Mouse (Mus musculus): ENCODE measurements around the gene Sp2. TPM values are rescaled to one million over a fixed set of nuclear protein-coding genes. Genes with fewer than 3 reads are reported as not detected.

Gene Sp2
- polyA plus RNA-seq, 1 experiment from 2014 or later, result 14.4 TPM

GRCm38 (mm10) chr11:96908594-96908993 lies 74.2 kb downstream of the Sp2 start:
- Histone ChIP-seq H3K4me3 (replicated peaks; ENCODE audit: low read length) (no peak overlapping the region), H3K27ac (peak overlapping the region; percentile 82; the same call in 1 of the 2 replicates), H3K4me1 (replicated peaks; ENCODE audit: control insufficient read depth, insufficient read depth, low read length) (peaks cover 36% of the 10 kb centered on the region), H3K4me2 (replicated peaks) (no peak overlapping the region), H3K36me3 (replicated peaks; ENCODE audit: control insufficient read depth, insufficient read depth) (peaks cover 41% of the 10 kb centered on the region), H3K27me3 (ENCODE audit: control insufficient read depth, insufficient read depth, low read length) (no peaks in the 10 kb centered on the region), H3K9me3 (ENCODE audit: control insufficient read depth, low read length) (no peaks in the 10 kb centered on the region), H3K9ac (no peak overlapping the region)
- ATAC-seq (ENCODE audit: low FRiP score) (no peak), DNase-seq (ENCODE audit: low spot score) (no peak)
- 87% methylated on average over 12 of the region's 12 CpGs for whole genome bisulfite sequencing

GRCm38 (mm10) chr11:96906431-96907161 lies 76.2 kb downstream of the Sp2 start:
- H3K36me3 ChIP-seq (replicated peaks; ENCODE audit: control insufficient read depth, insufficient read depth), result peaks cover 33% of the 10 kb centered on the region
- peaks cover 55% of the 10 kb centered on the region for H3K4me1 ChIP-seq (replicated peaks; ENCODE audit: control insufficient read depth, insufficient read depth, low read length)
- DNase-seq (ENCODE audit: low spot score) (no peak), ATAC-seq (ENCODE audit: low FRiP score) (no peak)
- no peaks in the 10 kb centered on the region for H3K9me3 ChIP-seq (ENCODE audit: control insufficient read depth, low read length)
- peak overlapping the region; percentile 30; the same call in 1 of the 2 replicates for H3K9ac ChIP-seq
- 23% methylated on average over 15 of the region's 15 CpGs for WGBS
- H3K27ac ChIP-seq, result peak overlapping the region; percentile 82
- no peak overlapping the region; the same call in 1 of the 2 replicates for H3K4me2 ChIP-seq (replicated peaks)
- H3K27me3 ChIP-seq (ENCODE audit: control insufficient read depth, insufficient read depth, low read length), result no peaks in the 10 kb centered on the region
- H3K4me3 ChIP-seq (replicated peaks; ENCODE audit: low read length), result no peak overlapping the region

Other genes with a start within 250 kb of the Sp2 start
- gene Snx11, start 205.4 kb downstream of the Sp2 start, polyA plus RNA-seq (2014; fragmentation: Nextera tagmentation; extraction: Ambion mirVana), result 37.9 and 42.5 TPM in 2 replicates
- gene Cbx1, start 193.8 kb downstream of the Sp2 start, polyA plus RNA-seq (2014; fragmentation: Nextera tagmentation; extraction: Ambion mirVana), result 52.5 and 57.7 TPM in 2 replicates
- gene Nfe2l1, start 153.0 kb downstream of the Sp2 start, polyA plus RNA-seq (2014; fragmentation: Nextera tagmentation; extraction: Ambion mirVana), result 49.3 and 54.7 TPM in 2 replicates
- gene Copz2, start 133.1 kb downstream of the Sp2 start, polyA plus RNA-seq (2014; fragmentation: Nextera tagmentation; extraction: Ambion mirVana), result 23.1 and 29.7 TPM in 2 replicates
- 74.0 and 77.8 TPM in 2 replicates for gene Cdk5rap3, start 66.5 kb downstream of the Sp2 start, polyA plus RNA-seq (2014; fragmentation: Nextera tagmentation; extraction: Ambion mirVana)
- gene Prr15l, start 54.9 kb downstream of the Sp2 start, polyA plus RNA-seq (2014; fragmentation: Nextera tagmentation; extraction: Ambion mirVana), result 0.16 TPM in 2 replicates
- gene Pnpo, start 39.0 kb downstream of the Sp2 start, polyA plus RNA-seq (2014; fragmentation: Nextera tagmentation; extraction: Ambion mirVana), result 27.5 and 28.9 TPM in 2 replicates
- 0.09 and 0.16 TPM in 2 replicates for gene Sp6, start 30.4 kb upstream of the Sp2 start, polyA plus RNA-seq (2014; fragmentation: Nextera tagmentation; extraction: Ambion mirVana)
- 11.5 and 12.7 TPM in 2 replicates for gene Scrn2, start 47.0 kb upstream of the Sp2 start, polyA plus RNA-seq (2014; fragmentation: Nextera tagmentation; extraction: Ambion mirVana)
- gene Lrrc46, start 58.4 kb upstream of the Sp2 start, polyA plus RNA-seq (2014; fragmentation: Nextera tagmentation; extraction: Ambion mirVana), result 2.6 and 4.3 TPM in 2 replicates
- 60.5 TPM in 2 replicates for gene Mrpl10, start 58.6 kb upstream of the Sp2 start, polyA plus RNA-seq (2014; fragmentation: Nextera tagmentation; extraction: Ambion mirVana)
- gene Osbpl7, start 67.7 kb upstream of the Sp2 start, polyA plus RNA-seq (2014; fragmentation: Nextera tagmentation; extraction: Ambion mirVana), result 6.3 and 7.9 TPM in 2 replicates
- gene Tbx21, start 132.4 kb upstream of the Sp2 start, polyA plus RNA-seq (2014; fragmentation: Nextera tagmentation; extraction: Ambion mirVana), result not detected in 2 replicates
- 9.3 and 10.8 TPM in 2 replicates for gene Tbkbp1, start 168.5 kb upstream of the Sp2 start, polyA plus RNA-seq (2014; fragmentation: Nextera tagmentation; extraction: Ambion mirVana)
- 35.3 and 44.2 TPM in 2 replicates for gene Kpnb1, start 204.9 kb upstream of the Sp2 start, polyA plus RNA-seq (2014; fragmentation: Nextera tagmentation; extraction: Ambion mirVana)